Mouse (Mus musculus) heart, embryonic 14.5 days (tissue): Measurements from ENCODE around the gene Ccdc187. TPM values are rescaled to one million over a fixed set of nuclear protein-coding genes. Genes with fewer than 3 reads are reported as not detected.

Source experiments
- ATAC-seq: fragments of 200-750 bp; cut with Nextera tagmentation; 2 replicates; pipeline ENCODE4 v1.8.0; 2017; ENCODE audit warnings: low read depth, moderate TSS enrichment; ENCODE audit not compliant: insufficient number of reproducible peaks, insufficient read depth, low FRiP score
- H3K27ac ChIP-seq, 2 experiments: fragments of 200-500 bp in 1 of 2; fragments of 300-500 bp in 1 of 2; sonication (generic) in 1 of 2; replicated peaks in 1 of 2; 2 replicates each; pipeline ENCODE4 v1.5.1; 2012 to 2014; ENCODE audit warnings: low read depth in 2 of 2, low read length in 2 of 2, control low read depth in 1 of 2, mild to moderate bottlenecking in 1 of 2, mixed read lengths in 1 of 2; ENCODE audit not compliant: control insufficient read depth in 1 of 2, insufficient read depth in 1 of 2
- H3K27me3 ChIP-seq: fragments of 300-500 bp; sonication (generic); 2 replicates; pipeline ENCODE4 v1.6.1; 2014; ENCODE audit warnings: mild to moderate bottlenecking, low read length, control low read depth; ENCODE audit not compliant: control insufficient read depth, insufficient read depth
- H3K36me3 ChIP-seq: fragments of 300-500 bp; sonication (generic); 2 replicates; pipeline ENCODE4 v1.6.1; 2014; ENCODE audit warnings: mild to moderate bottlenecking, control low read depth, low read length, mixed read lengths; ENCODE audit not compliant: control insufficient read depth, insufficient read depth
- H3K4me1 ChIP-seq, 2 experiments: fragments of 200-500 bp in 1 of 2; fragments of 300-500 bp in 1 of 2; sonication (generic) in 1 of 2; 2 replicates each; pipeline ENCODE4 v1.6.1; 2012 to 2014; ENCODE audit warnings: low read length in 2 of 2, control low read depth in 1 of 2, mixed read lengths in 1 of 2; ENCODE audit not compliant: control insufficient read depth in 2 of 2, insufficient read depth in 2 of 2
- H3K4me2 ChIP-seq: fragments of 300-500 bp; sonication (generic); 2 replicates; pipeline ENCODE4 v1.6.1; 2014; ENCODE audit warnings: mild to moderate bottlenecking, low read length
- H3K4me3 ChIP-seq, 2 experiments: fragments of 200-500 bp in 1 of 2; fragments of 300-500 bp in 1 of 2; sonication (generic) in 1 of 2; 2 replicates each; pipeline ENCODE4 v1.5.1; 2012 to 2014; ENCODE audit warnings: low read length in 2 of 2, mild to moderate bottlenecking in 2 of 2, control low read depth in 1 of 2, low read depth in 1 of 2, moderate library complexity in 1 of 2; ENCODE audit not compliant: control insufficient read depth in 1 of 2, insufficient read depth in 1 of 2
- H3K9ac ChIP-seq: fragments of 300-500 bp; sonication (generic); 2 replicates; pipeline ENCODE4 v1.6.1; 2014; ENCODE audit warnings: mild to moderate bottlenecking, low read length
- H3K9me3 ChIP-seq: fragments of 300-500 bp; sonication (generic); 2 replicates; pipeline ENCODE4 v1.6.1; 2016; ENCODE audit warnings: low read length, control low read depth; ENCODE audit not compliant: control insufficient read depth
- WGBS: fragments of 180-500 bp; shearing (Covaris S2); extraction: QIAGEN DNeasy Blood & Tissue Kit; methylation state at CpG from one replicate; pipeline ENCODE4 v1.1.7; 2014; 5-methylcytosine and 5-hydroxymethylcytosine counted together
- polyA plus RNA-seq: library from polyadenylated mRNA; unstranded; fragments of >200 nt; fragmentation: Nextera tagmentation; extraction: Ambion mirVana; gene quantifications from 2 replicates; pipeline ENCODE4 v1.2.1, GENCODE M21; 2014

Gene Ccdc187
- polyA plus RNA-seq, 1 experiment from 2014 or later = 0.16 TPM

- Histone ChIP-seq H3K4me3 (no peak overlapping the region), H3K36me3 (no peaks in the 10 kb centered on the region), H3K27me3 (no peaks in the 10 kb centered on the region), H3K9ac (no peak overlapping the region), H3K27ac (no peak overlapping the region), H3K4me1 (peaks cover 10 to 22% of the 10 kb centered on the region in 2 experiments), H3K4me2 (no peak overlapping the region), H3K9me3 (no peaks in the 10 kb centered on the region)
- ATAC-seq = no peak
- WGBS = 61% methylated on average over 2 of the region's 2 CpGs
Observed at GRCm38 (mm10) chr2:26234771-26235170, 59.6 kb downstream of the Ccdc187 start.

DNA sequence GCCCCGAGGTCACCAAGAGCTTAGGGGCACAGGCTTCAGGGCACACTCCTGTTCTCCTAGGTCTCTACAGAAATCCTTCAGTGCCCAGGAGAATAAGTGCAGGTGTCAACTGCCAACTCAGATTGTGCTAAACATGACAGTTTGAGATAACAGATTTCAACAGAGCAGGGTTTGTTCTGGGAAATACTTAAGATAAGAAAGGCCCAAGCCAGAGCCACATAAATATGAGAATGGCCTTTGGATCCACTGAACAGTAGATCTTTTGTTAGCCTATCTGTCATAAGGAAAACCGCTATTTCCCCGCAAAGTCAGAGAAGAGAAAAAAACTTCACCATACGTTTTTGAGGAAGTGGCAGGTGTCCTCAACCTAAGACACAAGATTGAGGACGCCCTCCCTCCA, 60.1 kb downstream of the Ccdc187 start:
- Histone ChIP-seq H3K36me3 (no peaks in the 10 kb centered on the region), H3K27me3 (no peaks in the 10 kb centered on the region), H3K27ac (no peak overlapping the region), H3K9ac (no peak overlapping the region), H3K4me2 (no peak overlapping the region), H3K4me1 (peaks cover 10 to 22% of the 10 kb centered on the region in 2 experiments), H3K4me3 (no peak overlapping the region), H3K9me3 (no peaks in the 10 kb centered on the region)
- WGBS = 39% methylated on average over 5 of the region's 5 CpGs
- ATAC-seq = no peak

- Histone ChIP-seq H3K9me3 (no peaks in the 10 kb centered on the region), H3K4me1 (peaks cover 8 to 18% of the 10 kb centered on the region in 2 experiments; a peak in 3 of 4 replicates), H3K4me3 (no peak overlapping the region), H3K27ac (no peak overlapping the region), H3K27me3 (no peaks in the 10 kb centered on the region), H3K36me3 (no peaks in the 10 kb centered on the region), H3K4me2 (no peak overlapping the region), H3K9ac (no peak overlapping the region)
- WGBS = 62% methylated on average over 3 of the region's 3 CpGs
- no peak for ATAC-seq
Observed at GRCm38 (mm10) chr2:26231366-26231765, 63.0 kb downstream of the Ccdc187 start.

GRCm38 (mm10) chr2:26230253-26230652, 64.1 kb downstream of the Ccdc187 start:
- no peak overlapping the region for H3K4me3 ChIP-seq
- H3K9me3 ChIP-seq = no peaks in the 10 kb centered on the region
- H3K4me2 ChIP-seq = no peak overlapping the region
- peaks cover 8 to 15% of the 10 kb centered on the region in 2 experiments; a peak in 3 of 4 replicates for H3K4me1 ChIP-seq
- no peak overlapping the region for H3K27ac ChIP-seq
- H3K27me3 ChIP-seq = no peaks in the 10 kb centered on the region
- H3K36me3 ChIP-seq = 0 out of 2 replicates have a peak, but pooled peaks cover 4% of the 10 kb centered on the region
- no peak for ATAC-seq
- no peak overlapping the region for H3K9ac ChIP-seq
- 70% methylated on average over 4 of the region's 4 CpGs for WGBS

GRCm38 (mm10) chr2:26227788-26228187, 66.6 kb downstream of the Ccdc187 start:
- H3K4me1 ChIP-seq = no peaks in the 10 kb centered on the region; a peak in 1 of 4 replicates
- H3K27me3 ChIP-seq = no peaks in the 10 kb centered on the region
- no peak overlapping the region for H3K4me2 ChIP-seq
- no peak for ATAC-seq
- no peak overlapping the region for H3K27ac ChIP-seq
- whole genome bisulfite sequencing = 44% methylated on average over 1 of the region's 1 CpGs
- no peak overlapping the region for H3K9ac ChIP-seq
- no peak overlapping the region for H3K4me3 ChIP-seq
- H3K36me3 ChIP-seq = peaks cover 16% of the 10 kb centered on the region
- H3K9me3 ChIP-seq = no peaks in the 10 kb centered on the region

DNA sequence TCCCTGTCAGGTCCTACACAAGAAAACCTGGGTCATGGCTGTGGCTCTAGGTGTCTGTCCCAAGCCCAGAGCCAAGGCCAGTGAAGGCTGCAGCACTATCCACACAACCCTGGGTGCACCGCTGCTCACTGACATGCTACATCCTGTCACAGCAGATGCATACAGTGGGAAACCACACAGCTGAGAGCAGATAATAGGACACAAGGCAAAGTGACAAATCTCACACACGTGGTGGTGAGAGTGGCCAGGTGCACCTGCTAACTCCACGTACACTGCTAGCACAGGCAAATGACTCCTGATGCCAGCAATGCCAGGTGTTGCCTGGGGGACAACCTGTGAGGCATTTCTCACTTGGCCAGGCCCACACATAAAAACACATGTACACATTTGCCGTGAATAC, 69.1 kb downstream of the Ccdc187 start:
- H3K27ac ChIP-seq = no peak overlapping the region
- peaks cover 39% of the 10 kb centered on the region for H3K36me3 ChIP-seq
- whole genome bisulfite sequencing = 80% methylated on average over 4 of the region's 4 CpGs
- H3K4me2 ChIP-seq = no peak overlapping the region
- ATAC-seq = no peak
- no peaks in the 10 kb centered on the region for H3K9me3 ChIP-seq
- no peak overlapping the region for H3K4me3 ChIP-seq
- no peak overlapping the region for H3K9ac ChIP-seq
- no peaks in the 10 kb centered on the region for H3K27me3 ChIP-seq
- H3K4me1 ChIP-seq = no peaks in the 10 kb centered on the region; a peak in 1 of 4 replicates

DNA sequence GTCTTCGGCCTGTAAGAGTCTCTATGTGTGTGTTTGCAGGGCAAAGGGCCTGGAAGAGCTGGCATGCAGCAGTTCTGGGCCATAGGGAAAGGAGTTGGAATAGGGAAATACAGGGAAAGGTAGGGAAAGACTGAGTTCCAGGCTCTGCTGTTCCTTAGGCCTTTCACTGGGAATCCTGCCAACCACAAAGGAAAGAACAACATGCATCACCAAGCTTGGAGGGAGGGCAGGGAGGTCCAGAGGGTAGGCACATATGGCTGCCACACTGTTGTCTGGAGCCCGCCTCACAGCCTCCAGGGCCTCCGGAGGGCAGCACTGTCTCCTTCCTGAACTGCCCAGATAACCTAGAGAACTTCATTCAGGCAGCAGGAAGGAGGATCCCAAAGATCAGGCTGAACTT, 70.4 kb downstream of the Ccdc187 start:
- H3K27me3 ChIP-seq = no peaks in the 10 kb centered on the region
- H3K4me1 ChIP-seq = no peaks in the 10 kb centered on the region; a peak in 1 of 4 replicates
- no peak overlapping the region for H3K27ac ChIP-seq
- no peak overlapping the region for H3K4me3 ChIP-seq
- H3K36me3 ChIP-seq = peaks cover 51% of the 10 kb centered on the region
- H3K9ac ChIP-seq = no peak overlapping the region
- no peak for ATAC-seq
- H3K9me3 ChIP-seq = no peaks in the 10 kb centered on the region
- 75% methylated on average over 3 of the region's 3 CpGs for WGBS
- H3K4me2 ChIP-seq = no peak overlapping the region

DNA sequence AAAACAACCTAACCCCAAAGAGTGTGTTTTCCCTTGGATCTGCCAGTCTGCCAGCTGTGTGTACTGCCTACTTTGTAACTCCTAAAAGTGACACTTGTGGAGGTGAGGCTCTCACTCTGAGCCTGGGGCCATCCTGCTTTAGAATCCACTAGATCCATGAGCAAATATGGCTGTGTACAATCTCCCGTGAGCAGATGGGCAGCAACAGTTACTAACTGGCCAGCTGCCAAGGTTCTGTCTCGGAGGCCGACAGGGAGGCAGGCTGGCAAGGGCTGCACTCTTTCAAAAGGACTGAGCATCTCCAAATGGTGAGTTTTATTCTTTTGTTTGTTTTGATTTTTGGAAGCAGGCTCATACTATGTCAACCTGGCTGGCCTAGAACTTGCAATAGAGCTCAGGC, 79.8 kb downstream of the Ccdc187 start:
- no peaks in the 10 kb centered on the region for H3K9me3 ChIP-seq
- no peak overlapping the region for H3K9ac ChIP-seq
- peaks cover 71% of the 10 kb centered on the region for H3K36me3 ChIP-seq
- 5% methylated on average over 3 of the region's 3 CpGs for WGBS
- peaks cover 0 to 3% of the 10 kb centered on the region in 2 experiments; a peak in 1 of 4 replicates for H3K4me1 ChIP-seq
- no peak overlapping the region for H3K4me3 ChIP-seq
- no peak overlapping the region for H3K27ac ChIP-seq
- no peaks in the 10 kb centered on the region for H3K27me3 ChIP-seq
- H3K4me2 ChIP-seq = no peak overlapping the region
- ATAC-seq = no peak
